Mouse (Mus musculus) intestine, postnatal 0 days (tissue): ENCODE measurements at regions not wholly inside any gene's neighbourhood (a gene's known extent, or its start where the extent isn't known, plus 50 kb on each side); places are given as distances from the start of the nearest gene placed in this dataset.

Experiments
- ATAC-seq: fragments of 200-750 bp; cut with Nextera tagmentation; 2 replicates; pipeline ENCODE4 v1.8.0; 2017; ENCODE audit warnings: mild to moderate bottlenecking, moderate TSS enrichment, moderate library complexity
- H3K27ac ChIP-seq: fragments of 300-500 bp; sonication (generic); 2 replicates; pipeline ENCODE4 v1.5.1; 2014; ENCODE audit warnings: mild to moderate bottlenecking, low read depth, low read length, moderate library complexity
- H3K27me3 ChIP-seq: fragments of 300-500 bp; sonication (generic); replicated peaks from 2 replicates; pipeline ENCODE4 v1.6.1; 2014; ENCODE audit warnings: low read length, mixed read lengths; ENCODE audit not compliant: control insufficient read depth, insufficient read depth
- H3K36me3 ChIP-seq: fragments of 300-500 bp; sonication (generic); 2 replicates; pipeline ENCODE4 v1.6.1; 2014; ENCODE audit warnings: mild to moderate bottlenecking, moderate library complexity; ENCODE audit not compliant: control insufficient read depth, insufficient read depth
- H3K4me1 ChIP-seq: fragments of 300-500 bp; sonication (generic); replicated peaks from 2 replicates; pipeline ENCODE4 v1.6.1; 2014; ENCODE audit warnings: antibody characterized with exemption, low read length, mixed read lengths; ENCODE audit not compliant: control insufficient read depth, insufficient read depth
- H3K4me2 ChIP-seq: fragments of 300-500 bp; sonication (generic); replicated peaks from 2 replicates; pipeline ENCODE4 v1.6.1; 2014; ENCODE audit warnings: low read depth, mild to moderate bottlenecking, moderate library complexity
- H3K4me3 ChIP-seq: fragments of 300-500 bp; sonication (generic); 2 replicates; pipeline ENCODE4 v1.5.1; 2014; ENCODE audit warnings: low read depth, low read length
- H3K9ac ChIP-seq: fragments of 300-500 bp; sonication (generic); 2 replicates; pipeline ENCODE4 v1.6.1; 2014; ENCODE audit warnings: mild to moderate bottlenecking, low read depth, low read length
- H3K9me3 ChIP-seq: fragments of 300-500 bp; sonication (generic); 2 replicates; pipeline ENCODE4 v1.6.1; 2016; ENCODE audit warnings: mixed run types; ENCODE audit not compliant: control insufficient read depth
- CTCF ChIP-seq: sonication (generic); IDR thresholded peaks from 2 replicates; pipeline ENCODE4 v1.5.1; 2016; ENCODE audit warnings: low read depth, mild to moderate bottlenecking, control low read depth, antibody characterized with exemption, moderate library complexity
- WGBS: fragments of 180-500 bp; shearing (Covaris S2); extraction: QIAGEN DNeasy Blood & Tissue Kit; methylation state at CpG from one replicate; pipeline ENCODE4 v1.1.7; 2014; 5-methylcytosine and 5-hydroxymethylcytosine counted together

GRCm38 (mm10) chr5:41206462-41206861 lies 501.5 kb downstream of the Rab28 start:
- no peak for TF ChIP-seq CTCF
- Histone ChIP-seq H3K36me3 (no peaks in the 10 kb centered on the region), H3K9ac (no peak overlapping the region), H3K27ac (no peak overlapping the region), H3K9me3 (no peaks in the 10 kb centered on the region), H3K4me2 (no peak overlapping the region), H3K27me3 (no peaks in the 10 kb centered on the region), H3K4me1 (no peaks in the 10 kb centered on the region), H3K4me3 (no peak overlapping the region)
- no peak for ATAC-seq
- 88% methylated on average over 3 of the region's 3 CpGs for WGBS

- Histone ChIP-seq H3K4me3 (no peak overlapping the region), H3K36me3 (no peaks in the 10 kb centered on the region), H3K9me3 (no peaks in the 10 kb centered on the region), H3K4me1 (no peaks in the 10 kb centered on the region), H3K9ac (no peak overlapping the region), H3K27me3 (no peaks in the 10 kb centered on the region), H3K4me2 (no peak overlapping the region), H3K27ac (no peak overlapping the region)
- TF ChIP-seq CTCF, result no peak
- ATAC-seq, result no peak
Measured at GRCm38 (mm10) chr5:41204417-41204816, 503.5 kb downstream of the Rab28 start.

GRCm38 (mm10) chr5:41187193-41187592 lies 520.8 kb downstream of the Rab28 start:
- no peaks in the 10 kb centered on the region for H3K36me3 ChIP-seq
- ATAC-seq, result no peak
- 39% methylated on average over 5 of the region's 5 CpGs for WGBS
- H3K4me1 ChIP-seq, result no peaks in the 10 kb centered on the region
- no peaks in the 10 kb centered on the region for H3K27me3 ChIP-seq
- no peak overlapping the region for H3K4me3 ChIP-seq
- TF ChIP-seq CTCF, result no peak
- no peak overlapping the region for H3K4me2 ChIP-seq
- no peaks in the 10 kb centered on the region for H3K9me3 ChIP-seq
- H3K27ac ChIP-seq, result no peak overlapping the region
- H3K9ac ChIP-seq, result no peak overlapping the region

GRCm38 (mm10) chr5:41177220-41177619 lies 530.7 kb downstream of the Rab28 start:
- no peaks in the 10 kb centered on the region for H3K4me1 ChIP-seq
- no peak overlapping the region for H3K27ac ChIP-seq
- no peak overlapping the region for H3K4me3 ChIP-seq
- H3K9ac ChIP-seq, result no peak overlapping the region
- no peaks in the 10 kb centered on the region for H3K36me3 ChIP-seq
- H3K27me3 ChIP-seq, result no peaks in the 10 kb centered on the region
- no peak for ATAC-seq
- no peaks in the 10 kb centered on the region for H3K9me3 ChIP-seq
- 87% methylated on average over 3 of the region's 3 CpGs for WGBS
- H3K4me2 ChIP-seq, result no peak overlapping the region
- TF ChIP-seq CTCF, result no peak

GRCm38 (mm10) chr5:41165870-41166626 lies 541.9 kb downstream of the Rab28 start:
- 63% methylated on average over 14 of the region's 14 CpGs for WGBS
- H3K27ac ChIP-seq, result no peak overlapping the region
- no peak for TF ChIP-seq CTCF
- ATAC-seq, result no peak
- no peak overlapping the region for H3K9ac ChIP-seq
- no peaks in the 10 kb centered on the region for H3K4me1 ChIP-seq
- H3K36me3 ChIP-seq, result no peaks in the 10 kb centered on the region
- H3K4me3 ChIP-seq, result no peak overlapping the region
- H3K4me2 ChIP-seq, result no peak overlapping the region
- H3K27me3 ChIP-seq, result no peaks in the 10 kb centered on the region
- H3K9me3 ChIP-seq, result no peaks in the 10 kb centered on the region

GRCm38 (mm10) chr5:41125050-41125449 lies 582.9 kb downstream of the Rab28 start:
- WGBS, result 26% methylated on average over 5 of the region's 5 CpGs
- no peak for ATAC-seq
- H3K4me1 ChIP-seq, result no peaks in the 10 kb centered on the region
- H3K4me3 ChIP-seq, result no peak overlapping the region
- no peak overlapping the region for H3K9ac ChIP-seq
- no peak overlapping the region for H3K27ac ChIP-seq
- H3K4me2 ChIP-seq, result no peak overlapping the region
- peak; percentile 74 for TF ChIP-seq CTCF
- H3K27me3 ChIP-seq, result no peaks in the 10 kb centered on the region
- no peaks in the 10 kb centered on the region for H3K9me3 ChIP-seq
- no peaks in the 10 kb centered on the region for H3K36me3 ChIP-seq

GRCm38 (mm10) chr5:41117658-41118057 lies 590.3 kb downstream of the Rab28 start:
- H3K9me3 ChIP-seq, result no peaks in the 10 kb centered on the region
- WGBS, result 35% methylated on average over 3 of the region's 3 CpGs
- no peak overlapping the region for H3K4me3 ChIP-seq
- H3K9ac ChIP-seq, result no peak overlapping the region
- no peaks in the 10 kb centered on the region for H3K27me3 ChIP-seq
- H3K4me1 ChIP-seq, result no peaks in the 10 kb centered on the region
- no peak for TF ChIP-seq CTCF
- no peak overlapping the region for H3K4me2 ChIP-seq
- H3K36me3 ChIP-seq, result no peaks in the 10 kb centered on the region
- ATAC-seq, result no peak
- no peak overlapping the region for H3K27ac ChIP-seq
